Mouse (Mus musculus) embryonic facial prominence, embryonic 11.5 days (tissue): ENCODE results near the gene Ppp1r14c. TPM values are rescaled to one million over a fixed set of nuclear protein-coding genes. Genes with fewer than 3 reads are reported as not detected.
"Not testable (repeated sequence)": the region's sequence is repeated elsewhere in the genome, so short reads cannot be mapped to it uniquely, and the experiment has no call there.

ENCODE experiments used
- ATAC-seq: fragments of 200-750 bp; cut with Nextera tagmentation; replicated peaks from 2 replicates; pipeline ENCODE4 v1.8.0; 2017; ENCODE audit warnings: low read depth; ENCODE audit not compliant: insufficient number of reproducible peaks, low FRiP score, low TSS enrichment
- DNase-seq: peaks from one replicate; pipeline ENCODE4 v3.0.0-alpha.2; 2015; ENCODE audit warnings: low spot score
- H3K27ac ChIP-seq: fragments of 300-500 bp; sonication (generic); replicated peaks from 2 replicates; pipeline ENCODE4 v1.5.1; 2014; ENCODE audit warnings: mild to moderate bottlenecking, low read depth, low read length, control low read depth
- H3K27me3 ChIP-seq: fragments of 300-500 bp; sonication (generic); 2 replicates; pipeline ENCODE4 v1.6.1; 2014; ENCODE audit warnings: mild to moderate bottlenecking, low read length, moderate library complexity, mixed read lengths; ENCODE audit not compliant: control insufficient read depth, insufficient read depth
- H3K36me3 ChIP-seq: fragments of 300-500 bp; sonication (generic); replicated peaks from 2 replicates; pipeline ENCODE4 v1.6.1; 2014; ENCODE audit warnings: low read depth, mild to moderate bottlenecking, low read length, moderate library complexity, mixed read lengths; ENCODE audit not compliant: control insufficient read depth, insufficient read depth
- H3K4me1 ChIP-seq: fragments of 300-500 bp; sonication (generic); 2 replicates; pipeline ENCODE4 v1.6.1; 2014; ENCODE audit warnings: low read length, mixed read lengths; ENCODE audit not compliant: control insufficient read depth, insufficient read depth
- H3K4me2 ChIP-seq: fragments of 300-500 bp; sonication (generic); 2 replicates; pipeline ENCODE4 v1.6.1; 2014; ENCODE audit warnings: low read depth, mild to moderate bottlenecking, control low read depth, low read length, moderate library complexity
- H3K4me3 ChIP-seq: fragments of 300-500 bp; sonication (generic); 2 replicates; pipeline ENCODE4 v1.5.1; 2014; ENCODE audit warnings: low read depth, low read length, control low read depth
- H3K9ac ChIP-seq: fragments of 300-500 bp; sonication (generic); replicated peaks from 2 replicates; pipeline ENCODE4 v1.6.1; 2014; ENCODE audit warnings: mild to moderate bottlenecking, control low read depth, low read length
- H3K9me3 ChIP-seq: fragments of 300-500 bp; sonication (generic); replicated peaks from 2 replicates; pipeline ENCODE4 v1.6.1; 2016; ENCODE audit warnings: mild to moderate bottlenecking, low read length, inconsistent platforms, mixed read lengths; ENCODE audit not compliant: control insufficient read depth
- WGBS: fragments of 180-500 bp; shearing (Covaris S2); extraction: QIAGEN DNeasy Blood & Tissue Kit; methylation state at CpG from one replicate; pipeline ENCODE4 v1.1.7; 2014; 5-methylcytosine and 5-hydroxymethylcytosine counted together
- polyA plus RNA-seq: library from polyadenylated mRNA; unstranded; fragments of >200 nt; fragmentation: Nextera tagmentation; extraction: Ambion mirVana; gene quantifications from 2 replicates; pipeline ENCODE4 v1.2.1, GENCODE M21; 2014

The Ppp1r14c gene
- polyA plus RNA-seq, 1 experiment from 2014 or later, result 4.5 TPM

DNA sequence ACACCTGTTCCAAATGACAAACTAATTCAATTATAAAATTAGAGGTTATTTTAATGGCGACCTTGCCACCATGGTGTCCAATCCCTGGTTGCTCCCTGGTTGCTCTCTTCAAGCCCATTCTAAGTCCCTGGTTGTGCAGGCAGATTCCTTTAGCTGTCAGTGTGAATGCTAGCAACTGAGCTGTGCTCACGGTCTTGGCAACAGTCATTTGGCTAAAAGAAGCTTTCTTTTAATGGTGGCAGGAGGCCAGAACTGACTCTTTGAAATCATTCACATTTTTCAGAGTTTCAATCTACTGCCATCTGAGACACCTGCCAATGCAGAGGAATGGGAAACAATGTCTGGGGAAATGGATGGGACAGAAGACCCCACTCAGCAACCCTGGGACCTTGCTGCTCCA is 130.9 kb downstream of the Ppp1r14c start:
- WGBS, result 82% methylated on average over 2 of the region's 2 CpGs
- Histone ChIP-seq H3K4me3 (no peak overlapping the region), H3K4me1 (no peaks in the 10 kb centered on the region), H3K36me3 (no peaks in the 10 kb centered on the region), H3K9me3 (no peaks in the 10 kb centered on the region), H3K4me2 (no peak overlapping the region), H3K9ac (no peak overlapping the region), H3K27me3 (no peaks in the 10 kb centered on the region), H3K27ac (no peak overlapping the region)
- ATAC-seq (no peak), DNase-seq (no peak)

DNA sequence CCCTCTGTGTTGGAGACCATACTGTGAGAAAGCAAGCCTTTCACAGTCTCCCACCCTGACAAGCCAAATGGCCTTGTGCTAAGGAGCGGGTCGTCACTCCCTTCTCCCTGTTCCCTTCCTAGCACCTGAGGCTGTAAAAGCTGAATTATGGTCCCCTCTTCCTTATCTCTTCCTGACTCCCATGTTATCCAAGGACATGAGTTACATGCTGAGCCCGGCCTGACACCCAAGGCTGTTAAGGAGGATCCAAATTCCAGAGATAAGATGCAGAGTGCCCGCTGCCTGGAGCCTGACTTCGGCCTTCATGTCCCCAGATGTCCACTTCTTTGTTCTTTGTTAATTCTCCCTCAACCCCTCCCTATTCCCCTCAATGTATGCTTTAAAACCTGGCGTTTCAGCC is 135.0 kb downstream of the Ppp1r14c start:
- H3K4me3 ChIP-seq, ATAC-seq, H3K27ac ChIP-seq, H3K27me3 ChIP-seq, H3K4me1 ChIP-seq, H3K36me3 ChIP-seq, H3K9ac ChIP-seq, H3K9me3 ChIP-seq, DNase-seq, H3K4me2 ChIP-seq: not testable (repeated sequence)
- 89% methylated on average over 4 of the region's 6 CpGs for WGBS

DNA sequence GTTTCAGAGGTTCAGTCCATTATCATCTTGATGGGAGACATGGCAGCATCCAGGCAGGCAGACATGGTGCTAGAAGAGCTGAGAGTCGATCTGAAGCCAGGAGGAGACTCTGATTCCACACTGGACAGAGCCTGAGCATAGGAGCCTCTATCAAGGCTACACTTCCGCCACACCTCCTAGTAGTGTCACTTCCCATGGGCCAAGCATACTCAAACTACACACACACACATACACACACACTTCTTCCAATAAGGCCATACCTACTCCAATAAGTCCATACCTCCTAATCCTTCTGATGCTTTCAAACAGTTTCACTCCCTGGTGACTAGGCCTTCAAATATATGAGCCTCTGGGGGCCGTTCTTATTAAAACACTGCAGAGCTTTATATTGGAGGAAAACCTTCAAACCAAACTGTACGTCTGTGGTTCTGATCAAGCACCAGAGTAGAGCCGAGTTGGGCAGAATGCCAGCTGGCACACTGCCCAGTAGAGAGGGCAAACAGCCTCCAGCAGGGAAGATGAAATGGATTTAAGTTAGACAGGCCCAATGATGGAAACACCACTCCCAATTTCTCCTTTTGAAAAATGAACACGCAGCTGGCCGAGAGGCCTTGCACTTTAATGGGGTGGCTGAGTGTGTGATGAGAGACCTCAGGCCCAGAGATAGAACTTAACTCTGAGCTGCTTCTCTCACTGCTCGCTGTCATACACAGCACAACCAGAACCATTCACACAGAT is 141.8 kb downstream of the Ppp1r14c start:
- DNase-seq, result no peak
- Histone ChIP-seq H3K9me3 (no peaks in the 10 kb centered on the region), H3K4me3 (no peak overlapping the region), H3K36me3 (no peaks in the 10 kb centered on the region), H3K4me2 (no peak overlapping the region), H3K27me3 (no peaks in the 10 kb centered on the region), H3K4me1 (no peaks in the 10 kb centered on the region), H3K27ac (no peak overlapping the region), H3K9ac (no peak overlapping the region)
- ATAC-seq, result 0 out of 2 replicates have a peak, but pooled peaks have one; percentile 18
- WGBS, result 79% methylated on average over 8 of the region's 8 CpGs

DNA sequence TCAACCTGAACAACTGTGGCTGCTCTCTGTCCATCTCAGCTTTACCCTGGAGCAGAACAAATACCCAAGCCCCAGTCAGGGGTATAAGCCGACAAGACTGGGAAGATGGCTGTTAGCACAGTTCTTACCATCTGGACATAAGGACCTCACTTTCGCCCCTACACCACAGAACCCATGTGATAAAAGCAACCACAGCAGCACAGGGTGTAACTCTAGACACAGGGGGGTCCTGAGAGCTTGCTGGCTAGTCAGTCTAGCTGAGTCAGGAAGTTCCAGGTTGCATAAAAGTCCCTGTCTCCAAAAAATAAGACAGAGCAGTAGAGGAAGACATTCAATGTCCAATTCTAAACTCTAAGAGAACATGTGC is 142.3 kb downstream of the Ppp1r14c start:
- Histone ChIP-seq H3K9me3 (no peaks in the 10 kb centered on the region), H3K27ac (no peak overlapping the region), H3K4me1 (no peaks in the 10 kb centered on the region), H3K9ac (no peak overlapping the region), H3K4me3 (no peak overlapping the region), H3K36me3 (no peaks in the 10 kb centered on the region), H3K27me3 (no peaks in the 10 kb centered on the region), H3K4me2 (no peak overlapping the region)
- no peak for ATAC-seq
- DNase-seq, result no peak
- 77% methylated on average over 2 of the region's 2 CpGs for WGBS

GRCm38 (mm10) chr10:3508746-3509145 is 142.9 kb downstream of the Ppp1r14c start:
- no peak for ATAC-seq
- no peaks in the 10 kb centered on the region for H3K4me1 ChIP-seq
- H3K9me3 ChIP-seq, result no peaks in the 10 kb centered on the region
- H3K4me2 ChIP-seq, result no peak overlapping the region
- no peak overlapping the region for H3K9ac ChIP-seq
- DNase-seq, result no peak
- WGBS, result 54% methylated on average over 2 of the region's 2 CpGs
- H3K27ac ChIP-seq, result no peak overlapping the region
- no peaks in the 10 kb centered on the region for H3K27me3 ChIP-seq
- H3K36me3 ChIP-seq, result no peaks in the 10 kb centered on the region
- no peak overlapping the region for H3K4me3 ChIP-seq

DNA sequence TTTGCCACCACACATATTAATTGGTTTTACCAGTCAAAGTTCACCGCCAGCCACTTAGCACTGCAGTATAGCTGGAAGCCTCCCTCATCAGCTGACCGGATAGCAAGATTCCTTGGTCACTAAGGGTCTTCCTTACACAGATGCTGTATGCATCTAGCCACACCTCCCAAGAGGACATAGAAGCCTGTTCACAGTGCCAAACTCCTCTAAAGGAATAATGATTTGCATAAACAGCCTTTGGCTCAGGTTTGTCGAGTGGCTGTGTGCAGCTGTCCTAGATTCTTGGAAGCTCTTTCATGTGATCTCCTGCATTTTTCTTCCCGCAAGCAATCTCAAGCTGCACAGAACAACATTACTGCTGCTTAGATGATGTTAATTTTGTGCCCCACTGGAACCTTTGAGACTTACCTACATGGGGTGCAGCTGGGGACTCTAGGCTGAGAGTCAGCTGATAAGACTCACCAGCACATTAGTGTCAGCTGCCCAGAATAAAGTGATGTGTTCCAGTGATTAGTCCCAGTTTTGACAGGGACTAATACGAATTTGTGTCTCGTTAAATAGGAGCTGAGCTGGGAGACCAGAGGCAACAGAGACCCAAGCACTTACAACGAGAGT is 143.9 kb downstream of the Ppp1r14c start:
- Histone ChIP-seq H3K4me3 (no peak overlapping the region), H3K4me2 (no peak overlapping the region), H3K27me3 (no peaks in the 10 kb centered on the region), H3K27ac (no peak overlapping the region), H3K36me3 (no peaks in the 10 kb centered on the region), H3K4me1 (no peaks in the 10 kb centered on the region), H3K9me3 (no peaks in the 10 kb centered on the region), H3K9ac (no peak overlapping the region)
- 69% methylated on average over 7 of the region's 7 CpGs for WGBS
- DNase-seq (no peak), ATAC-seq (no peak)

DNA sequence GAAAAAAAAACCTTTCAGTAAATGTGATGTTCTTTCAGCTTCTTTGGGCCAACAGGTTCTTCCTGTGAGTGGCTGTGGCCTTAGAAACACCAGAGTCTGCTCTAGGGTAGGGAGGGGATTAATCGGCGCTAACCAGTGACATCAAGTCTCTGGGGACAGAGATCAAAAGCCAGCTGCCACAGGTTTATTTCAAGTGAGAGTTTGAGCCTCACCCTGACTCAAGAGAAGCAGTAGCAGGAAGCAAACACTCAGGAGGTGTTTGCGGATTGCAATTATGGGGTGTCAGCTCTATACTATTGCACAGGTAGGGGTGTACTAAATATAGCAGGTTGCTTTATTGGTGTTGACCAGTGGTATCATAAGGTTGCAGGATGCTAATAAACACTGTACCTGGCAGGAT is 144.6 kb downstream of the Ppp1r14c start:
- H3K4me1 ChIP-seq, result no peaks in the 10 kb centered on the region
- 75% methylated on average over 3 of the region's 3 CpGs for WGBS
- H3K27ac ChIP-seq, result no peak overlapping the region
- no peak overlapping the region for H3K4me3 ChIP-seq
- no peak overlapping the region for H3K4me2 ChIP-seq
- no peaks in the 10 kb centered on the region for H3K36me3 ChIP-seq
- H3K9me3 ChIP-seq, result no peaks in the 10 kb centered on the region
- ATAC-seq (no peak), DNase-seq (no peak)
- H3K27me3 ChIP-seq, result no peaks in the 10 kb centered on the region
- H3K9ac ChIP-seq, result no peak overlapping the region

GRCm38 (mm10) chr10:3511401-3511800 is 145.5 kb downstream of the Ppp1r14c start:
- no peaks in the 10 kb centered on the region for H3K4me1 ChIP-seq
- no peaks in the 10 kb centered on the region for H3K9me3 ChIP-seq
- no peak for ATAC-seq
- no peak overlapping the region for H3K4me3 ChIP-seq
- 47% methylated on average over 3 of the region's 3 CpGs for WGBS
- H3K27ac ChIP-seq, result no peak overlapping the region
- H3K36me3 ChIP-seq, result no peaks in the 10 kb centered on the region
- H3K4me2 ChIP-seq, result no peak overlapping the region
- DNase-seq, result no peak
- no peak overlapping the region for H3K9ac ChIP-seq
- H3K27me3 ChIP-seq, result no peaks in the 10 kb centered on the region
